Mouse (Mus musculus): ENCODE measurements around the gene Eid3.

Eid3 gene

DNA sequence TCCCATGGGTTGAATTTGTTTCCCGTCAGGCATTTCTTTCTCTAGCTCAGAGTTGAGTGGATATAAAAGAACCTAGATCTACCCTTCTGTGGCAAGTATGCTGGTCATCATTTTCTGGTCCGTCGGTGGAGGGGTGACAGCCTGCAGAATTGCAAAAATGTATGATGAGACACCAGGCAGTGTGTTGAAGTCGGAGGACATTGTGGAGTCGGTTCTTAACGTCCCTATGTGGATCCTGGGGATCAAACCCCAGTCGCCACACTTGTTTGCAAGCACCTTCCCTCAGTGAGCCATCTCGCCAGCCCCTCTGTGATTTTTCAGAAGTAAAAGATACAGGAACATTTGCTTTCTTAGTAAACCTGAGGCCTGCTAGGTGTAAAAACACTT, 5.5 kb upstream of the Eid3 start:
- DNase-seq (ENCODE audit: low spot score): no peak

DNA sequence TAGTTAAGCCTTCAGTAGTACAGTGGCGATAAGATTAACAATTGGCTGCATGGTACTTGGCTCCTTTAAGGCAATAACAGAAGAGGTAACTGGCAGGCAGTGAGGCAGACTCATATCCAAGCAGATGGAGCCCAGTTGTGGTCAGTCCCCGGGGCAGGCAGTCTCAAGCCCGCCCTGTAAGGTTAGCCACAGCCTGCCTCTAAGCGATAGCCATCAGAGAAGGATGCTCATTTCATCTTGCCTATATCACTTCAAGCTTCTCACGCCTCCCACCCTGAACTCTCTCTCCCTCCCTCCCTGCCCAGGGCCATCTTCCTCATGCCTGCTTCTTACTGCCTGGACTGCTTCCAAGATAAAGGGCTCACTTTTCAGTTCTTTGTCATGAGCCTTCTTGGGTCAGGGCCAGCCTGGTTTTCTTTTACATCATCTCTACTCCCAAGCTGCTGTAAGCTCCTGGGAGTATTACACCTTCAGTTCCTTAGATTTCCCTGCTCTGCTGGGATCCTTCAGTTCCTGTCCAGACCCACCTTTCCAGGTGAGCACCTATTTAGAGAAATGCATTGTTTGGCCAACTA, 3.2 kb upstream of the Eid3 start:
- no peak for DNase-seq (ENCODE audit: low spot score)

DNA sequence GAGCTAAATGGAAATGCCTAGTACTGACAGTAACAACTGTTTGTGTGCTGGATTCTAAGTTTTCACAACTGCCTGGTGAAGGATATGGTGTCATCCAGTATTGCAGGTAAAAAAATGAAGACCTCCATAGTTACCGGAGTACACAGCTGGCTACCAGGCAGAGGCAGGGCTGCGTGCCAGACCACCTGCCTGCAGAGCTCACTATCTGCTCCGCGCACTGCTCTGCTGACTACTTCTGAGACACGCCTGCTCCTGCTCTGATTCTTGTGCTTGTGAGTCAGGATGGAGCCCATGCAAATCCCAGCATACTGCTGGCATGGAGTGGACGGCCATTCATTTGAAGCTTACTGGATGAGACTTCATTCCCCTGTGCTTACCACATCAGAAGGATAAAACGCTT, 2.6 kb upstream of the Eid3 start:
- no peak for DNase-seq (ENCODE audit: low spot score)

DNA sequence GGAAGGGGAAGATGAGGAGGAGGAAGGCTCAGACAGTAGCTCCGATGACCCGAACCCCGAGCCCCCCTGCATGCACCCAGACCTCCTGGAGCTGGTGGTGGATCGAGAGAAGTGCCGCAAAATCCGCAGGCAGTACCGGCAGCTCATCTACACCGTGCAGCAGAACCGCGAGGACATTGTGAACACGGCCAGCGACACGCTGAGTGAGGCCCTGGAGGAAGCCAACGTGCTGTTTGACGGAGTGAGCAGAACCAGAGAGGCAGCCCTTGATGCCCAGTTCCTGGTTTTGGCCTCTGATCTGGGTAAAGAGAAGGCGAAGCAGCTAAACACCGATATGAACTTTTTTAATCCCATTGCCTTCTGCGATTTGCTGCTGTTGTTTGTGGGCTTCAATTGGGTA, 406 bp downstream of the Eid3 start:
- no peak for DNase-seq (ENCODE audit: low spot score)

DNA sequence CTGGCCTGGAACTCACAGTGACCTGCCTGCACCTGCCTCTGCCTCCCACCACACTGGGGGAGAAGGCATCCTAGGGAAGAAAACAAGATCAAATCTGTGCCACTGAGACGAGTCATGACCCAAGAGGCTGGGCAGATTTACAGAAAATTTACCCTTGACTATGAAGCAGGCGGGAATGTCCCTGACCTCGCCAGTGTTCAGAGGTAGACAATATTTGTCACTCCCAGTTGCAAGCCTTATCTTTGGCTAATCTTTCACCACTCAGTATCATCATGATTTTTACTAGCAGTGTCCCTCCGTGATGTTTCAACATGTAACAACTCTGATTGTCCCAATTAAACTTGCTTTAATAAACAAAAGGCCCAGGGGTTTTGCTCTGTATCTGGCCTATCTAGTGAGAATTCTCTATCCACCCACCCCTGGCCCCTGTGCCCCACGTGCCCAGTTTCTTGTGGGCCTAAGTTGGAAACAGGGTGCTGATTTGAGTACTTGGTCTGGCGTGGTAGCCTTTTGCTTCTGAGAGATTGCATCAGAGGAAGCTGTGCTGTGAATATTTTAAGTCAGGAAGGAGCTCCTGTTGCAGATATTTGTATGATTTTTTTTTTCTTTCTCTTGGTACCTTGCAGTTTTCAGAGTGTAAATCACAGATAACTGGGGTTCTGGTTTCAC, 2.1 kb downstream of the Eid3 start:
- no peak for DNase-seq (ENCODE audit: low spot score)

DNA sequence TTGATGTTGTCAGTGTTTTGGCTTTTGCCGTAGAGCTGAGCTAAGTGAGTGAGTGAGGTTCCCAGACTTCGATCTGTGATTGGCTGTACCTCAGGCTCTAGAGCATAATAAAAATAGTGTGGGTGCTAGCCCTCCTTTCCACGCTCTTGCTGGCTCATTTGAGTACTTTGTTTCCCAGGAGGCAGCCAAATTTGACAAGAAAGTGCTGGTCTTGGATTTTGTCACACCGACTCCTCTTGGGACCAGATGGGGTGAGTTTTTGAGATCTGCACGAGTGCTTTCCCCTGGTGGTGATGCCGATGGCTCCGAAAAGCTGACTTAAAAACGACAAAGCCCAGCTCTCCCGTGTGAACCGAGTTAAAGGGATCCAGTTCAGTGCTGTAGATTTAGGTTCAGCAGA, 9.0 kb downstream of the Eid3 start:
- DNase-seq (ENCODE audit: low spot score): no peak

DNA sequence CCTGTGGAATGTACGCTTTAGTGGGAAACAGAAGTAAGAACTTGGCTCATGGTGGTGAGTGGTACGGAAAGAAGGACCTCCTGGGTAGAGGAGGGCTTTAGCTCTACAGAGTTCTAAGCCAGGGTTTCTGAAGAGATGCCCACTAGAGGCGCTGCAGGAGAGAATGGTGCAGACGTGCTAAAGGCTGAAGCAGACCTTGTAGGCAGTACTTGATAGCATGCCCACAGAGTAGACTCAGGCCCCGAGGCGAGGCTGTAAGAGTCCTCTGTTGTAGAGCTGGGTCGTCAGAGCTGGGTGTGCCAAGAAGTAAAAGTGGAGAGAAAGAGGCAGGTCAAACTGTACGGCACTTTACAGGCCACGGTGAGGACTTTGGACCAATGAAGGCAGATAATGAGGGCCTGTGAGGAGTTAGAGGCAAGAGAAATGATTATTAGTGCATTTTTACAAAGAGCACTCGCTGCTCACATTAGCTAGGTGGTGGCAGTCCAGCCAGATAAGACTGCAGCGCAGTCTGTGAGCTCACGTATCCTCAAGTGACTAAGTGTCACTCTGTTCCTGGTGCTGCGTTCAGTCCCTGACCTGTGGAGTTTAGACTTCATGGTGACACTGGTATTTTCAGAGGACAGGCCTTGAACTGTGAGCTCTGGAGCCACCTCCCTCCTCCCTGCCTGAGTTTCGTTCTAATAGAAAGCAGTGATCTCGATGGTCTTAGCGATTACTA, 9.8 kb downstream of the Eid3 start:
- peak; percentile 69 for DNase-seq (ENCODE audit: low spot score)

DNA sequence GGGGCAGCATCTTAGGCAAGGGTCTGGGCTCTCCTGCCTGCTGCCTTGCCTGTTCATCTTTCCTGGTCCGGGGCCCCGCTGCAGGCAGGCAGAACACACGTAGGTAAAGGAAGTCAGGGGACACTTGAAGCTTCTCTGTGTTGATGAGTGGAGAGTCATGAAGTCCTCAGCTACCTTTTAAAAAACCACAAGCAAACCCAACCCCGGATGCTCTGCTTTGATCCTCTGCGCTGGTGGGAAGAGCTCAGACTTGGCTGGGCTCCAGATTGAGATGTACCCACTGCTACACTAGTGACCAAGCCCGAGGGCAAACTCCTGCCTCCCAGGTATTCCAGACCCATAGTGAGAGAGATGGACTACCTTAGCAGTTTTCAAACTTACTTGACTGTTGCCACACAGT, 20.9 kb downstream of the Eid3 start:
- DNase-seq (ENCODE audit: low spot score): no peak

DNA sequence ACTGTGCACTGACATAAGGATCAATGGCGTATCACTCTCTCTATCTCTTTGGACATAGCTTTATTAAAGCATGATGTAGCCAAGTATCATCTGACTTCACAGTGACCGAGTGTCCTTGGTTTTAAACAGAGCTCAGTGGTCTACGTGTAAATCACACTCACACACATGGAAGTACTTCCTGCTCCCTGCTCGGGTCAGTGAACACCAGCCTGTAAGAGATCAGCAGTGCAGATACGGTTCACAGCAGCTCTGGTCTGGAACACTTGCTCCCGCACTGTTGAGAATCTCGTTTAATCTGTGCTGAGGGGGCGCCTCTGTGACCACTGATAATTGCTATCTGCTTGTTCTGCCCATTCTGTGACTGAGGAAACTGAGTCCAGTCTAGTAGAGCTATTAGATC, 22.1 kb downstream of the Eid3 start:
- no peak for DNase-seq (ENCODE audit: low spot score)

DNA sequence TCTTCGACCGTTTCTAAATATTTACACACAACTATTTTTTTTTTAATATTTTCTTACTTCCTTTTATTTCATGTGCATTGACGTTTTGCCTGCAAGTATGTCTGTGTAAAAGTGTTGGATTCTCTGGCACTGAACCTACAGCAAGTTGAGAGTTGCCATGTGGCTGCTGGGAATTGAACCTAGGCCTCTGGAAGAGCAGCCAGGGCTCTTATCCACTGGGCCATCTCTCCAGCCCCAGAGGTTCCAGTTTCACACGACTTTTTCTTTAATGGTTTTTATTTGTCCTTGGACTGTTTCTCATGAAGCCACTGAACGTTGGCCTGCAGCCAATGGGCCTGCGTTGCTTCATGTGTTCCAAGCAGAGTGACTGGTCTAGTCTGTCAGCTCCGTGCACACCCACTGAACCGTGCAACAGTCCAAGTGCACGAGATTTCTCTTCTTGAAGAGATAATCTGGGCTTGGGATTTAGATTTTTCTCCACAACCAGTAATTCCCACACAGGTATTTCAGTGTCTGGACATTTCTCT, 23.1 kb downstream of the Eid3 start:
- peak; percentile 66 for DNase-seq (ENCODE audit: low spot score)

DNA sequence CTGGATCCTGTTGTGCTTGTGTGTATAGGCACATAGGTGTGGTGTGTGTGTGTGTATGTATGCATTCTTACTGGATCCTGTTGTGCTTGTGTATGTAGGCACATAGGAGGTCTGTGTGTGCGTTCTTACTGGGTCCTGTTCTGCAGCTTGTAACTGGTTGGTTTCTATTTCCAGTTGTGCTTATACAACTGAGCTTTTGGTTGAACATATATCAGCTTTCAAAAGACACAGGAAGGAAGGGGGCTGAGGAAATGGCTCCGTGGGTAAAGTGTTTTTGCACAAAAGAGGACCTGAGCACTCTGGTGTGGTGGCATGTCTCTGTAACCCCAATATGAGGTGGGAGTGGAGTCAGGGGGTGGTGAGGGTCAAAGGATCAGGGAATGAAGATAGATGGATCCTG, 24.5 kb downstream of the Eid3 start:
- no peak for DNase-seq (ENCODE audit: low spot score)

DNA sequence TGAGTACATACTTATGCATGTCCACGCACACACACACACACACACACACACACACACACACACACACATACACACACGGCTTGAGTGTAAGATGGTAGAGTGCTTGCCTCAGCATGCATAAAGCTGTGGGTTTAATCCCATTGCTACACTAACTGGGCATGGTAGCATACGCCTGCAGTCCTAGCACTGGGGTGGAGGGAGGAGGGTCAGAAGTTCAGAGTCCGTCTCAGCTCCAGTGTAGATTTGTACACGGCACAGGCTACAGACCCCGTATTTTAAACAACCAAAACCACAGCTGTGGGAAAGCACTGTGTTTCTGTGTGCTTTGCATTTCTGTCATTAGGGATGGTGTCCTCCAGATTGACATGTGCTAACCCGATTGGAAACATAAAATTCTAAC, 25.0 kb downstream of the Eid3 start:
- no peak for DNase-seq (ENCODE audit: low spot score)

DNA sequence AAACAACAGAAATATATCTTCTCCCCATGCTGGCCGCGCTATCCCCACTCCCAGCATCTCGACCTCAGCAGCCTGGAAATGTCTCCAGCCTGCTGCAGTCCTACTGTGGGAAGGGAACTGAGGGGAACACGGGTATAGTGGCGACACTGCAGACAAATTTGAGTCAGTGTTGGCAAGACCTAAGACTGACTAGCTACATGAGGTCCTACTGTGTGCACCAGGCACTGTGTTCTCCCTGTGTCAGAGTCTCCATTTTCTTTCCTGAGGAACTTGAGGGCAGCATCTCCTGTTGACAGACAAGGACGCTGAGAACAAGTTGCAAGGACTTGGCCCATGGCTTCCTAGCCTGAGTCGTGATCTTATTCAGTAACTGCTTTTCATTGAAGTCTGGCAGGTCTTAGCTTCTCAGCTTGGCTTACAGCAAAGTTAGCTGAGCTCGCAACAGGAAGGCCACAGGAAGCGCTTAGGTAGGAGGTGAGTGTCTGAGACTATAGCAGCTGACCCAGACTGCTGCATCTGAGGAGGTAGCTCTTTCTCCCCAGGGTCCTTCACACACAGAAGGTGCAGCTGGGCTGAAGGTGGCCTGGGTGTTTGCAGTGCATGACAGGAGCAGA, 26.1 kb downstream of the Eid3 start:
- DNase-seq (ENCODE audit: low spot score): no peak

DNA sequence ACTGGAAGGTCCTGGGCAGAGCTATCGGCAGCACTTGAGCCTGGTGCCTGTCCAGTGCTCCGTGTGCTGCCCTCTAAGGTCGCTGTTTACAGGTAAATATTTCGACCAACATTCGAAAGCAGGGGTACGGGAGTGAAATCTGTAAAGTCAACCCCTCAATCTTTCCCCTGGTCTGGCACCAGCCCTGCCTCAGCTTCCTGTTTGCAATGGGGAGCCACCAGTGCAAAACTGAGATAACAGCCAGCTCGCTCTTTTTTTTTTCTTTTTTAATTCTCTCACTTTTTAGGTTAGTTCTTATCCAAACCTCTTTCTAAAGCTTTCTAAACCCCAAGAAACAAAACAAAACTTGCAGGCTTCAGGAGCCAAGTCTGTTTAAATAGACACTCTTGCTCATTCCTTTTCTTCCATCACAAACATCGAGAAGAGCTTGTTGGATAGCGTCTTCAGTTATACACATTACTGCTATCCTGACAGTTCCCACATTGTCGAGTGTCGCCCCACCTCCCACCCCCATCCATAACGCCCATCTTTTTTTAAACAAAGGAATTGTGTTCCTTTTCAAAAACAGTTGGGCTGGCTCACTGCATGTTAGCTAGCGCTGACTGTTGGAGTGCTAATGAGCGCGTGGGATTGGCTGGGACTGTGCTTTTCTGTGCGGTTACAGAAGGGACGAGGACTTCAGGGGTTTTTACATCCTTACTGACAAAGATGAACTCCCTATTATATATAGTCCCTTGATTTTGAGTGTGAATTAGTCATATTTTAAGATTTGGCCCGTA, 27.6 kb downstream of the Eid3 start:
- no peak for DNase-seq (ENCODE audit: low spot score)

DNA sequence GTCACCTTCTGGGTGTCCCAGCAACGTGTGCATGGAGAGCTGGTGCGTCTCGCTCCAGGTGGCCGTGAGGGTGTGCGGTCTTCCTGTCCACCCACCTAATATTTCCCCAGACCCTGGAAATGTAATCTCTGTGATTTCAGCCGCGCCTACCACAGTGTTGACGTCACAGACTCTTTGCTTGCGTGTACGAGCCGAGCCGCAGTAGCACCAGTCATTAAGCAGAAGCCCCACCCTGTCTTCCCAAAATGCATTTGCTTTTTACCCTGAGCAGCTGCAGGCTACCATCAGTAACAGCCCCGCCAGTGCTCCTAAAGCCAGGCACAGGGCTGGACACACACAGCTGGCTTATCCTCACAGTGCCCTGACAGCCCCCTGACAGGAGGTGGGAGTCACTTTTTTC, 31.5 kb downstream of the Eid3 start:
- no peak for DNase-seq (ENCODE audit: low spot score)

DNA sequence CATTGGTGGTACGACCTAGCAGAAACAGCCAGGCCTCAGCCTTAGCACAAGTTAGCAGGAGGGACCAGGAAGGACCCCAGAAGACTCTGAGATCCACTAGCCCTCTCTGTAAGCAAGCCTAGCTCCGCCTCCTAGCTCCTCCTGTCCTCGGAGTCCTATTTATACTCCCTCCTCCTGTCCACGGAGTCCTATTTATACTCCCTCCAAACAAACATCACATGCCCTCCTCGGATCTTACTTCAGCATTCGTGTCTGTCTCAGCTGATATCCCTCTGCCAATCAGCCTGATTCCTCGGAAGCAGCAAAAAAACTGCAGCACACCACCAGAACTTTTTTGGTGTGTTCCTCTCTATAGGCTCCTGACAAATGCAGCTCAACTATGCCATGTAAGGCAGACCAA, 32.5 kb downstream of the Eid3 start:
- DNase-seq (ENCODE audit: low spot score): no peak

DNA sequence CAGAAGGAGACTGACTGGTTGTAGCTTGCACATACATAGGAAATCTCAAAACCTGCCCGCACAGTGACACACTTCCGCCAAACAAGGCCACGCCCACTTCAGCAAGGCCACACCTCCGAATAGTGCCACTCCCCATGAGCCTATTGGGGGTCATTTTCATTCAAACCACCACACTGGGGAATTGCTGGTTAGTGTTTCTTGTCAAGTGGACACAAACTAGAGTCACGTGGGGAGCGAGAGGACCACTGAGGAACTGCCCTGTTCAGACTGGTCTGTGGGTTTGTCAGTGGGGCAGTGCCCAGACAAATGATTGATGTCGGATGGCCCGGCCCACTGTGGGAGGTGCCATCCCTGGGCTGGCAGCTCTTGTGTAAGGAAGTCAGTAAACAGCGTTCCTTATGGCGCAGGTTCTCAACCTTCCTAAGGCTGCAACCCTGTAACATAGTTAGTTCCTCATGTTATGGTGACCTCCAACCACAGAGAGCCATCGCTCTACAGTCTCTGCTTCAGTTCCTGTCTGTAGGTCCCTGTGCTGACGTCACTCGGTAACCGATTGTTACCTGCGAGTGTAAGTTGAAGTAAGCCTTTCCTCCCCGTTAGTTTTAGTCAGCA, 33.5 kb downstream of the Eid3 start:
- no peak for DNase-seq (ENCODE audit: low spot score)

DNA sequence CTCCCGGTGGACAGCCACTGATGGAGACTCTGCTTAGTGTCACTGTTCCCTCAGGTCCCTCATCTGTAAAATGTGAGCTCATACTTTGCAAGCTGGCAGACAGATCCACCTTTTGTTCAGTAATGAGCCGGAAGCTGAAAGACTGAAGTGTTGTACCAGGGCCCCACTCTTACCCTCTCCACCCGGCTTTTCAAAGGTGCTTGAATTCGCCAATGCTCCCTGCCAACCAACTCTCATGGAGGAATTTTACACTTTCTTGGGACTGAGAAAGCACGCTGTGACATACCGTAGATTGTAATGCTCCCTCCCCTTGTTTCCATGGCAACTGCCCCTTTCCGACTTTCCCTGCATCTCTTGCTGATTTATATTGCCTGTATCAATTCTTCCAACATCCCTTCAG, 34.1 kb downstream of the Eid3 start:
- DNase-seq (ENCODE audit: low spot score): no peak

DNA sequence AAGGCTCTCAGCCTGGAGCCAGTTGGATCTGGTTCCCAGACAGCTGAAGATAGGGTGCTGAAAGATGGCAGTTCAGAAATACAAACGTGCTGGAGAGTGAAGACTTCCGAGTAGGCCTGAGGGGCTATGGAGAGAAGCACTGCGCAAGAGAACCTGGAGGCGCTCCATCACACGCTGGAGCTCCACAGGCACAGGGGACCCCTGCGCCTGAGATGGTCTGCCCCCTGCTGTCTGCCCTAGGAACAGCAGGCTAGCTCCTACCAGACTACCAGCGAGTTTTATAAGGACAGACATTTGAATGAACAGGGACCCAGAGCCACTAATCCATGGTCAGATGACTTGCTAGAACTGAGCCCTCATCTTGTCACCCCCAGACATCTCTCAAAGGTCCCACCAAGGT, 35.0 kb downstream of the Eid3 start:
- peak; percentile 94 for DNase-seq (ENCODE audit: low spot score)

DNA sequence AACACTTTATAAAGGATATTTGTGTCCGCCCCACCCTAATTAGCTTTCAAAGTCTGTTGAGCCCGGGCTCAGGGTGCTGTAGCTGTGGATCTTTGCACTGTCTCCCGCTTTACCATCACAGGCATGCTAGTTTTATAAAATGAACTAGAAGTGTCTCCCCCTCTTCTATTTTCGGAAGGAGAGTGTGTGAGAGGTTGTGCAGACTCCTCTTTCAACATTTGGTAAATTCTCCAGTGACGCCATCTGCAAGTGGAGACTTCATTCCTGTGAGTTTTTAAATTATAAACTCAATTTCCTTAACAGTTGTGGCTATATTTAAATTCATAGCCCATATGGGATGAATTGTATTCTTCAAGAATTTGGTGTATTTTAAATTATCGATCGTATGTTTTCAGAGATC, 42.1 kb downstream of the Eid3 start:
- no peak for DNase-seq (ENCODE audit: low spot score)

DNA sequence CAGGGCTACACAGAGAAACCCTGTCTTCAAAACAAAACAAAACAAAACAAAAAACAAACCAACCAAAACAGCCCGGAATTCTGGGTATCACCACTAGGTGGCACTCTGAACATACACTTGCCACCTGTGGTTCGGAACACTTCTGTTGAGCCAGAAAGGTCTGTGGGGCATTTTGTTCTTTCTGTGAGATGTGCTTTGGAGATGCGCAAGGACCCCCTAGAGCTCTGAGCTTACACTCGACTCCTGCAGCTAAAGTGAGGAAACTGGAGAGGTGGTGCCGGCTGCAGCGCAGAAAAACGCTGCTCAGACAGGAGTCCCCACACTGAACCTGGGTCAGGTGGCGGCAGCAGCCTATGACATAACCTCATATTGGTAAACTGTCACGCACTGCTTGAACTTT, 43.0 kb downstream of the Eid3 start:
- DNase-seq (ENCODE audit: low spot score): peak; percentile 81

DNA sequence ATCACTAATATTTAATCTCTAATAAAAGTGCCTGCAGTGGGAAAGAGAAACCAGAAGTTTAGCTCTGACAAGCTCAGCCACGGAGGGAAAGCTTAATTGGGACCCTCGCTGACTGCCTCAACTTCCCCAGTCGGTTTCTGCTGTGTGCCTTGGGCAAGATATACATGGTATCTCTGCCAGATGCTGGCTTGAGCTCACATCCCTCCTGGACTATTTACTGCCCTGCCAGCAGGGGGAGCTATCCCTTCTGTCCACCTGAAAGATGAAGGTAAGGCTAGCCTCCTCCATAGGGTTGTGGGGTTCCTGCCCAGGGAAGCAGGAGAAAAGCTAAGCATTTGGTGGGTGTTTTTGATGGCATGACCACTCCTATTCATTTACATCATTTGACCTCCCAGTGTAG, 43.8 kb downstream of the Eid3 start:
- no peak for DNase-seq (ENCODE audit: low spot score)
